Mouse (Mus musculus) embryo, embryonic 11.5 days (tissue): ENCODE data around the gene Nras.

Experiments used
- DNase-seq: peaks from one replicate; pipeline ENCODE4 v3.0.0-alpha.2; 2012; ENCODE audit warnings: low read depth, low spot score

Nras gene

DNA sequence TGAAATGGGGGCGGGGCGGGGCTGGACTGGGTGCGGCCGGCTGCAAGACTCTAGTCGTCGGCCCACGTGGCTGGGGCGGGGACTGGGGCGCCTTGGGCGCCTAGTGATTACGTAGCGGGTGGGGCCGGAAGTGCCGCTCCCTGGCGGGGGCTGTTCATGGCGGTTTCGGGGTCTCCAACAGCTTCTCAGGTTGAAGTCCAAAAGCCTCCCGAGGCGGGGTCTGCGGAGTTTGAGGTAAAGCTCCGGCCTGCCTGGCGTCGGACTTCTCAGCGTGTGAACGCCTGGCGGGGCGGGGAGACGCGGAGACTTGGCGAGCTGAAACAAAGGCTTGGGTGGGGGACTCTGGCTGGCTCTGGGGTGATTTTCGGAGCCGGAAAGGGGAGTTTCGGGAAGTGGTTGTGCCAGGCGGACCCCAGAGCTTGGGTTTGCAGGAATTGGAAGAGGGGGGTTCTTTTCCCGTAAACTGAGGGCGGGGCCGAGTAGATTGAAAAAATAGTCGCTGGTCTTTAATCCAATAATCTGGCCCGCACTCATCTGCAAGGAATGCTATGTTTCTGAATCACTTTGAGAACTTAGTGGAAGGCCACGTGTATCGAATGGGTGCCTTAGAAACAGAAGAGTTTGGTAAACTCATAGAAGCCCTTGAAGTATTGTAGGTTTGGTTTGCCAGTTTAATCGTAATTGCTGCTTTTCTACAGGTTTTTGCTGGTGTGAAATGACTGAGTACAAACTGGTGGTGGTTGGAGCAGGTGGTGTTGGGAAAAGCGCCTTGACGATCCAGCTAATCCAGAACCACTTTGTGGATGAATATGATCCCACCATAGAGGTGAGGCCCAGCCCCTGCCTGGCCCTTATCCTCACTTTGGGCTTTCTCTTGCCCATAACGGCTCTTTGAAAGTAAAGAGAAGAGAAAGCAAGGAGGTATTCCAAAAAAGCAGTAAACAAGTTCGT is at the start of gene Nras:
TSS of gene Nras (plus strand) at position 79 of the 951 bp plus-strand sequence.
- DNase-seq: peak; percentile 90

- DNase-seq: no peak
Measured at GRCm38 (mm10) chr3:103017350-103017749, 40.7 kb upstream of the Nras start.

DNA sequence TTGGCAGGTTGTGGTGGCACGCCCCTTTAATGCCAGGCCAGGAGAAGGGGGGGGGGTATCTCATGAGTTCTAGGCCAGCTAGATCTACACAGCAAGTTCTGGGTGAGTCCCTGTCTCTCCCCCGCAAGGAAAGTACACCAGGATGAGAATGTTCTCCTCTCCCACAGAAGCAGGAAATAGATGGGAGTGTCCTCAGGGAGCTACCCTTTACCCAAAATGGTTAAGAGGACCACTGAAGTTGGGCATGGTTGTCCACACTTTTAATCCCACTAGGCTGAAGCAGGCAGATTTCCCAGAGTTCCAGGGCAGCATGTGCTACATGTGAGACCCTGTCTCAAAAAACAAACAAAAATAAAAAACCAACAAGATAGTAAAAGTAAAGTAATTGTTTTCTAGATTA is 38.6 kb upstream of the Nras start:
- DNase-seq: no peak

- DNase-seq: peak; percentile 96
Measured at GRCm38 (mm10) chr3:103020249-103020942, 37.7 kb upstream of the Nras start, which contains the start of gene Csde1. Gene Csde1, plus strand, starts transcription at chr3:103020426.

DNA sequence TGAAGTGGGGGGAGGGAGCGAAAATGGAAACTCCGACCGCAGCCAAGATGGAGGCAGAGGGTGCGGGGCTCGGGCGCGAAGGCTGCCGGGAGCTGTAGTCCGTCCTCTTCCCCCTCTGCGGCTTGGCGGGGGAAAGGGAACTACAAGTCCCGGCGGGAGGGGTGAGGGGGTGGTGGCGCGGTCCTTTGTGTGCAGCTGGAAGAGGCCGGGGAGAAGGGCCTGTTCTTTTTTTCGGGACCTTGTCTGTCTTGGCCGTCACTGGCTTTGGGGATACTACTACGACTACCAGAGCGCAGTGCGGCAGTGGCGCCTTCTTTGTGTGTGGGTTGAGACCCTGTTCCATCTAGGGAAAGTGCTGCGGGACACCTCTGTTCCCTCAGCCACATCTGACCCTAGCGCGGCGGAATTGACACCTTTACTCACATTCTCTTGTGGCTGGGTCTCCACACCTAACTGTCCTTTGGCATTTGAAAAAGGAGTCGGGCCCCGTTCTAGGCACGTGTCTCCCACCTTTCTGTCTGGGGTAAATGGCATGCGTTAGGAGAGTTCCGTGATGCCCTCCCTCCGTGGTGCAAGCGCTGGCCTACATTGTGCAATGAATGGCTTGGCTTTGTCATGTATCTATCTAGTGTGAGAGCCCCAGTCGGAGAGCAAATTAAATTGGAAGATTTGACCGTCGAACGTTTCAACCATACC is 37.0 kb upstream of the Nras start:
- peak; percentile 84 for DNase-seq

DNA sequence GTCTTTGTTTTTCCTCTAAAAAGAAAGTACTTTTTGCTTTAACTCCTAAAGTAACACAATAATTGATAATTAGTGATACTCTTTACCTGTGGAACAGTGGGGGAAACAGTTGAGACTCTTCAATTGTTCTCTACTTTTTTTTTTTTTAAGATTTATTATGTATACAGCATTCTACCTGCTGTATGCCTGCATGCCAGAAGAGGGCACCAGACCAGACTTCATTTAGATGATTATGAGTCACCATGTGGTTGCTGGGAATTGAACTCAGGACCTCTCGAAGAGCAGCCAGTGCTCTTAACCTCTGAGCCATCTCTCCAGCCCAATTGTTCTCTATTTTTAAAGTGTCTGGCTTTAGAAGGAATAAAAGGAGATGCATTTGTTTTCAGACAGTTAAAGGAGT is 31.9 kb upstream of the Nras start:
- no peak for DNase-seq

GRCm38 (mm10) chr3:103040285-103040684 is 17.8 kb upstream of the Nras start:
- DNase-seq: no peak

- no peak for DNase-seq
Measured at GRCm38 (mm10) chr3:103040861-103041379, 17.2 kb upstream of the Nras start.

GRCm38 (mm10) chr3:103056016-103056595 is 2.0 kb upstream of the Nras start:
- DNase-seq: no peak

GRCm38 (mm10) chr3:103057752-103058151 is 333 bp upstream of the Nras start:
- DNase-seq: no peak

DNA sequence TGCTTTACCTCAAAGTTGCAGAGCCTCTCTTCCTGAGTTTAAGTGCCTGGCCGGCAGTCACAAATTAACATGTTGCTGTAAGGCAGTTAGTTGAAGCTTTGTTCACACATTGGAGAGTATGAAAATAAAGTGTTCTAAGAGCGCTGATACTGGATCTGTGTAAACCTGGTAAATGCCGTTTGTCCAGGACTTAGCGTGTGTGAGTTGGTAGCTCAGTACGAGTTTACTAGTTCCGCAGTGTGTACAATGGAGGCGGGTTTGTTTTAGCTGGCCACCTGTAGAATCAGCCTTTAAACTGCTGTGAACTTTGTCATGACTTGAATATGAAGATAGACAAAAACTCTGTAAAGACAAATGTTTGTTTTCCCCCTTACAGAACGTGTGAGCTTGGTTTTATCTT is 8.8 kb downstream of the Nras start:
- no peak for DNase-seq

DNA sequence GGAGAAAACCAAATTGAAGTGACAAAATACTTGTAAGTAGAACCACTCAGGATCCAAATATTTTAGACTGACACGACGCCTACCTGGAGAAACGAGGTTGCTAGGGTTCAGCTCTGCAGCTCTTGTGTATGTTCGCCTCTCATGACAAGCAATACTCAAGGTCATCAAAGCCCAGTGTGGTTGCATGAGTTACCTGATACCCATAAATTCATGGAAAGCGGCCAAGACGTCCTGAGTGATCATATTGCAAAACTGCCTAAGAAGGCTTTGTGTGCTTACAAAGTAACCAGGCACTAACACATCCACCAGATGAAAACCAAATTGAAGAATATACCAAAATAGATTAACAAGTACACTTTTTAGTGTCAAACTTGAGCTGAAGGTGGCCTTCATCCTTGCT is 10.9 kb downstream of the Nras start:
- no peak for DNase-seq

DNA sequence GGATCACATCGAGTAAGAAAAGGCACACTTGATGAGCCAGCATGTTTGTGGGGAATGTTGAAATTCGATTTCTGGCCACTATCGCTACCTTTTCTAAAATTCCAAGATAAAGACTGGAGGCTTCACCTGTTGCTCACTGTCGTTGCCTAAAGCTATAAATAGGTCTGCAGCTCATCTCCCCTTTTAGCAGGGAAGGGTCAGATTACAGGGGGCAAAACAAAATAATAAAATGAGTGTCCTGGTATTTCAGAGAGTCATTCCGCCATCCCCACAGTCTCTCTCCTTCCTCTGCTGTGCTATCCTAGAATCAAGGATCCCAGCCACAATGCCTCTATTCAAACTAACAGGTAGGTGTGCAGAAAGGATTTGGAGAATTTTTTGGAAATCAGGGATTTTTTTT is 15.7 kb downstream of the Nras start, which contains the start of gene Ampd1:
TSS of gene Ampd1 (plus strand) at position 244 of the 400 bp plus-strand sequence.
- no peak for DNase-seq

GRCm38 (mm10) chr3:103075871-103076270 is 17.8 kb downstream of the Nras start:
- no peak for DNase-seq

DNA sequence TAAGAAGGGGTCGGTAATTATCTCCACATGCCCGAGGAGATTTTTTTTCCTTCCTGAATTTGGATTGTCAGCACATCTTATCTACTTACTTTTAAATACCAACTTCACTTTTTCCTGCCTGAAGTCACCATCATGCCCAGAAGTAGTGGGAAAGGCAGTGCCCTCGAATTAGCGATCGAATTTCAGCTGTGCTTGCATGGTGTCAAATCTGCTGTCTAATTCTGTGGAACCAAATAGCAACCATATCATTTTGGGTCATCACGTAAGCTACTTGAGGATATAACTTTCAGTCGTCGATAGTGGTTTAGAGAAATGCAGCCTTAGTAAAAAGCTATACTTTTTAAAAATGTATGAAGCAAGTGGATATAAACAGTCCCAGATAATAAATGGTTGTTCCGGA is 18.4 kb downstream of the Nras start:
- no peak for DNase-seq

GRCm38 (mm10) chr3:103079301-103079700 is 21.2 kb downstream of the Nras start:
- no peak for DNase-seq

DNA sequence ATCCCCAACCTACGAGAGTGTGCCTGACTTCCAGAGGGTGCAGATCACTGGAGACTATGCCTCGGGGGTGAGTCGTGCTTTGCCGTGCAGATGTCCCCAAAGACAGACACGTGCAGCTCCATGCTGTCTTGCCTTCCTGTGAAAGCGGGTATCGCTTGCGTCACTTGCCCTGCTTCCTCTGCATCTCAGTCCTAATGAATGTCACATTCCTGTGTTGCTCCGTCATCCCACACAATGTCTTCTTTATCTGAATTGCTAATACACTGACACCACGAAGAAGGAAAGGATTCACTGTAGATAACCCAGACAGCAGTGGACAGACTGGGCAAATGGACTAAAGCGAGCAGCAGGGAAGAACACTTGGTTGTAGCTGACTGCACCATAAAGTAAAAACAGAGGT is 23.0 kb downstream of the Nras start:
- no peak for DNase-seq

DNA sequence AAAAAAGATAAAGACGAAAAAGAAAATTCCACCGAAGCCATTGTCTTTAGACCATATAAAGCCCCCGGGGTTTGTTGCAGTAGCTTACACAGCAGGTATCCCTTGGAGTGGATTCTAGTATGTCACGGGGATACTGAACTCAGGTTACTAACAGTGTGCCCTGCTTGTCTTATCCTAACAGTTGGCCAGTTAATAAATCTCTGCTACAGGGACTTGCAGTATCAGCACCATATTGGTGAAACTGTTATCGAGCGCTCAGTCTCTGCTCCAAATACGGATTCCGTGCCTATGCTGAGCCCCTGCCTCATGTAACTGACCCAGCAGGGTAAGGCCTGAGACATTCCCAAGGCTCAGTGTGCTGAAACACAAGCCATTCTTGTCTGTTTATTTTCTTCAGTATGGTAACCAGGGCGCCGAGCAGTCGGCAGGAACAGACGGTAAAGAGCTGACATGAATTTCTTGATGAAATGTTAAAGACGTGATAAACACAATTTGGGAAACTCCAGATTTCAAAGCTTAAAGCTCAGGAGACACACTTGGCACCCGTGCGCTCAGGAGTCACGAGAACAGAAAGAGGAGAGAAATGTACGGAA is 23.9 kb downstream of the Nras start:
- DNase-seq: no peak

DNA sequence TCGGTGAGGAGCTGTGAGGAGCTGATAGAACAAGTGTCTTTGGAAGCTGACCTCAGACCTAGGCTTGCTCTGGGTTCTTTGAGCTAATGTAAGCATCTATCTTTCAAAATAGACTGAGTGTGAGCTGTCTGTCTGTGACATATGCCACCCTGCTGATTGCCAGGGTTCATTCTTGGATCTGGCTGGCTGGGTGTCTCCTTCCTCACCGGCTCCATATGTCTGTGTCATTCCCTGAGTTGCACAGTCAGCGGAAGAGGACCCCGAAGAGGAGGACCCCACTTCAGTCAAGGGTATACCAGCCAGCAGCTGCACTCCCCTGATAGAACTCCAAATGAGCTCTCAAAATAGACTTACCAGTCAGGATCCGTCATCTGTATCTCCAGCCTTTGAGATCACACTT is 24.7 kb downstream of the Nras start:
- no peak for DNase-seq

GRCm38 (mm10) chr3:103085986-103086385 is 27.9 kb downstream of the Nras start:
- no peak for DNase-seq

GRCm38 (mm10) chr3:103091753-103092152 is 33.7 kb downstream of the Nras start:
- no peak for DNase-seq
